Mouse (Mus musculus): ENCODE results near the gene Gif.

Gif gene

GRCm38 (mm10) chr19:11793741-11794359 lies 46.5 kb downstream of the Gif start:
- no peak for DNase-seq (ENCODE audit: low spot score in 2 of 2)

GRCm38 (mm10) chr19:11794447-11794846 lies 47.1 kb downstream of the Gif start:
- DNase-seq (ENCODE audit: low spot score in 2 of 2) = no peak

DNA sequence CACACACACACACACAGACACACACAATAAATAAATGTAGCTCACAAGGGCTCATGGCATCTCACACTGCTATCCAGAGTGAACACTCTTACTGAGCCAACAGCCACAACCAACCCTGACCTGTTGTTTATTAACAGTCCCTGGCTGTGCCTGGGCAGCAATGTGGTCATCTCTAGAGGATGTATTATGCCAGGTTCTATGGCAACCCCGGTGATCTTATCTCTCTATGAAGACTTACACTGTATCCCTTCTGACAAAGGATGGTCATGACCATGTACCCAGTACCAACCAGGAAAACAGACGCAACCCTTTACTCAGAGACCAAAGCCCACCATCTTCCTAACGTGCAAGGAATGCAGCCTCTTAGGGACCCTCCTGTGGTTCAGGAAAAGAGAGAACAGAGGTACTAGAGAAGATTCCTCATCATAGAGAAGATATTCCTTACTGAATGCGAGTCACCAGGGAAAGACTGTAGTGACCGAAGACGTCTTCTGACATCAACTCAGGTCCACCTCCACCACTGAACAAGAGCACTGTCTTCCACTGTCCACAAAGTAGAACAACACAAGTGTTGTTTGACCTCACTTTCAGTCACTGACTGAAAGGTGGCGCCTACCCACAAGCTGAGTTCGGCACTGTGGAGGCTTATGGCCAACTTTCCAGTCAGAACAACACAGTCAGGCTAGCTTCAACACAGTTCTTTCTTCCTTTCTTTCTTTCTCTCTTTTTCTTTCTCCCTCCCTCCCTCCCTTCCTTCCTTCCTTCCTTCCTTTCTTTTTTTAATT lies 53.4 kb downstream of the Gif start:
- DNase-seq (ENCODE audit: low spot score in 2 of 2) = no peak

- no peak for DNase-seq (ENCODE audit: low spot score in 2 of 2)
Observed at GRCm38 (mm10) chr19:11804423-11804822, 57.1 kb downstream of the Gif start.

GRCm38 (mm10) chr19:11807251-11807650 lies 59.9 kb downstream of the Gif start:
- DNase-seq (ENCODE audit: low spot score in 2 of 2) = no peak

DNA sequence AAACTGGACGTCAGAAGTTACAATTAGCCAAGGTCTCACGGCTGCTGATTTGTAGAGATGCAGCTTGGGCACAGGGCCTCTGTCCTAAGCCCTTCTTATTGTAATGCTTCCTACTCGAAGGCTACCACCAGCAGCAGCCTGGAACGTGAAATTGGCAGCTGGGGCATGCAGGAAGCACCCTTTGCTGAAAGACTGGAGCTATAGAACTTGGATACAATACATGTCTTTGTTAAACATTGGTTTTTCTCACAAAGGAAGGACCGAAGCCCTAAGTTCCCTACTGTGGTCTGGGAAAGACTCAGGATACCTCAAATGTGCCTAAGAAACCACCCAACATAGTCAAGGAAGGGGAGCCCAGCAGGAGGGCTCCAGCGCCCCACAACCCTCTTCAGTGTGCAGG lies 60.5 kb downstream of the Gif start:
- no peak for DNase-seq (ENCODE audit: low spot score in 2 of 2)

DNA sequence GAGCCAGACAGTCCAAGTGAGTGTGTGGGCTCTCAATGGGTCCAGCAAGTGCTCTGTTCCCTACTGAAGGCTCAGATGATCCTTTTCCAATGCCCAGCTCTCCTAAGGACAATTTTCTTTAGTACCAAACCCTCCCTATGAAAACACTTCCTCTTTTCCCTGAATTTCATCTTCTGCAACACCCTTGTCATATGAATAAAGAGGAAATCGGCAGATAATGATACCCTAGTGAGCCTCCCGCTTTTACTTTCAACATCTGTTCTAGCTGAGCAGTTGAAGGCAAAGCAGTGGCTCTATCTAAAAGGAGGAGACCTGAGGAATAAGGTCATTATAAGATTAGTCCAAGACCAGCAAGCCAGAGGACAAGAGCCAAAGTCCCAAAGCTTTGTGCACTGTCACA lies 61.1 kb downstream of the Gif start:
- DNase-seq (ENCODE audit: low spot score in 2 of 2) = no peak

DNA sequence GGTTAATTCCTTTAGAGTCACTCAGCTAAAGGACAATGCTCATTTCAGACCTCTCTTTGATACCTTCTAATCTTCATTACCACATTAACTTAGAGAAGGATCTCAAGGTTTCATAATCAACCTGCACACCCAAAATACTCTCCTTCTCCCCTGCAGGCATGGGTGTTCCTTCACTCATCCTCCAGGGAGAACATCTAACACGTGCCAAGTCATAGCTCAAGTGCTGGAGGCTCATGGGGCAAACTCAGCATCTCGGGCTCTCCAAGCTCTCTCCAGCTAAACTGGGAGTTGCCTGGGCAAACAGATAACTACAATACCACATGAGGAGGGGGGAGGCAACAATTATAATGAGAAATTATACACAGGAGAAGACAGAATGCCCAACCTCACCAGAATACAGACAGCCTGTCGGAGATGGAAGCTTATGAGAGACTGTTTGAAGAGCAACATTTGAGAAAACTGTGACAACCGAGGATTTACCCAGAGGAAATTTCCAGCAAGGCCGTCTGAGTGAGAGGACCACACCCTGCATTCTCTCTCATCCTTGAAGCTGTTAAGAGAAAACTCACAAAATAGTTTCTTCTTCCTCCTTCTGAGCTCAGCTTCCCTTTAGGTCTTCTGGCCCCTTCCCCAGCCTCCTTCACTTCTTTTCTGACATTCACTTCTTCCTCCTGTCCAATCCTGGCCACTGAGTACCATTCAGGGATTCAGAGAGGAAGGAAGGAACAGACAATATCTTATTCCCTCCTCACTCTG lies 62.8 kb downstream of the Gif start:
- no peak for DNase-seq (ENCODE audit: low spot score in 2 of 2)

DNA sequence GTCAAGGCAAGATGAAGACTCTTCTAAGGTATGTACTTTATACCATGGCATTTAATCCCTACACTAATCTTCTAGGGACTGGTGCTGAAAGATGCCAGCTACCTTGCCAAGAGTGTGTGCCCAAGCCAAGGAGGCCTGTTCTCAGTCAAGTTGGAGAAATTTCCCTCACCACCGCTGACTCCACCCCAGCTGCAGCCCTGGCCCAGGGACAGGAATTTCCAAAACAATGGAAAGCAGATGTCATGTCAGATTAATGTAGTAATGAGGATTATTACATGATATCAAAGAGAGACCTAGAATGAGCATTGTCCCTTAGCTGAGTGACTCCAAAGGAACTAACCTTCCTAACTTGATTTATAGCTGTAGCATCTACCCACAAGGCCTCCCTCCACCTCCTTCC lies 63.5 kb downstream of the Gif start:
- no peak for DNase-seq (ENCODE audit: low spot score in 2 of 2)

GRCm38 (mm10) chr19:11811688-11812365 lies 64.5 kb downstream of the Gif start:
- DNase-seq (ENCODE audit: low spot score in 2 of 2) = no peak

All from spleen, postnatal 14 days (tissue).